Mouse (Mus musculus) spleen, adult 2 months (tissue): ENCODE measurements around the gene Plp2. TPM values are rescaled to one million over a fixed set of nuclear protein-coding genes. Genes with fewer than 3 reads are reported as not detected.

Source experiments
- DNase-seq, 2 experiments: peaks; one replicate each; pipeline versions ENCODE4 v3.0.0 to v3.0.0-alpha.2; 2012 to 2021; ENCODE audit warnings: low spot score in 2 of 2, low read depth in 1 of 2
- H3K27ac ChIP-seq: fragments of 200-500 bp; 2 replicates; pipeline ENCODE4 v1.5.1; 2012; ENCODE audit warnings: low read length, inconsistent platforms; ENCODE audit not compliant: insufficient read depth
- H3K27me3 ChIP-seq: fragments of 200-500 bp; 2 replicates; pipeline ENCODE4 v1.6.1; 2012; ENCODE audit warnings: mild to moderate bottlenecking, moderate library complexity, low read length, inconsistent platforms; ENCODE audit not compliant: control insufficient read depth, insufficient read depth
- H3K36me3 ChIP-seq: fragments of 200-500 bp; 2 replicates; pipeline ENCODE4 v1.6.1; 2012; ENCODE audit warnings: mild to moderate bottlenecking, low read length, inconsistent platforms; ENCODE audit not compliant: control insufficient read depth, insufficient read depth
- H3K4me1 ChIP-seq: fragments of 200-500 bp; 2 replicates; pipeline ENCODE4 v1.6.1; 2011; ENCODE audit warnings: inconsistent platforms; ENCODE audit not compliant: control insufficient read depth, insufficient read depth, insufficient read length
- H3K4me3 ChIP-seq: fragments of 200-500 bp; 2 replicates; pipeline ENCODE4 v1.5.1; 2011; ENCODE audit warnings: mild to moderate bottlenecking, inconsistent platforms; ENCODE audit not compliant: insufficient read depth, insufficient read length; ENCODE audit errors: extremely low read depth
- CTCF ChIP-seq: fragments of 200-500 bp; IDR thresholded peaks from 2 replicates; pipeline ENCODE4 v1.5.1; 2011; ENCODE audit warnings: mild to moderate bottlenecking, inconsistent platforms; ENCODE audit not compliant: insufficient read depth, insufficient read length, insufficient replicate concordance; ENCODE audit errors: extremely low read depth
- POLR2A ChIP-seq: fragments of 200-500 bp; IDR thresholded peaks from 2 replicates; pipeline ENCODE4 v1.6.1; 2011; ENCODE audit warnings: low read depth, low read length, inconsistent platforms
- WGBS: fragments of 180-500 bp; shearing (Covaris S2); methylation state at CpG from one replicate; pipeline ENCODE4 v1.1.7; 2018; 5-methylcytosine and 5-hydroxymethylcytosine counted together
- polyA plus RNA-seq: library from polyadenylated mRNA; depleted of rRNA; stranded (reverse); fragments of >200 nt; gene quantifications from 2 replicates; pipeline ENCODE4 v1.2.3, GENCODE M21; 2012

Plp2 gene
- polyA plus RNA-seq, 1 experiment: 90.0 TPM

DNA sequence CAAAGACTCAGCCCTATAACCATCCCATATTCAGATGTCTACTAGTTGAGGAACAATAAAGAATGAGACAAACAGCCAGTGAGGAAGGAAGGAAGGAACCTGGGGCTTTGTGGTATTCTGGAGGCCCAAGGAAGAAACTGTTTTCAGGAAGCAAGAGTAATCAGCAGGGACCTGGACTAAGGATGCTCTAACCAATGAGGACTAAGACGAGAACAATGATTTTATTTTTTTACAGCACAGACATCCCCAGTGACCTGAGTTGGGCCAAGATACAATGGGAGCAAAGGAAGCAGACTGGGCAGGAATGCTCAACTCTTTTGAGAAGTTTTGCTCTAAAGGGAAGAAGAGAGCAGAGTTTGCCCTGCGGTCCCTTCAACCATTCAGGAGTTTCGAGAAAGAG, 8.3 kb downstream of the Plp2 start:
- Histone ChIP-seq H3K36me3 (peaks cover 12% of the 10 kb centered on the region), H3K27ac (no peak overlapping the region), H3K4me3 (no peak overlapping the region), H3K27me3 (no peaks in the 10 kb centered on the region), H3K4me1 (peaks cover 6% of the 10 kb centered on the region)
- TF ChIP-seq CTCF (no peak), POLR2A (no peak)
- no peak for DNase-seq
- 70% methylated on average over 3 of the region's 3 CpGs for WGBS

DNA sequence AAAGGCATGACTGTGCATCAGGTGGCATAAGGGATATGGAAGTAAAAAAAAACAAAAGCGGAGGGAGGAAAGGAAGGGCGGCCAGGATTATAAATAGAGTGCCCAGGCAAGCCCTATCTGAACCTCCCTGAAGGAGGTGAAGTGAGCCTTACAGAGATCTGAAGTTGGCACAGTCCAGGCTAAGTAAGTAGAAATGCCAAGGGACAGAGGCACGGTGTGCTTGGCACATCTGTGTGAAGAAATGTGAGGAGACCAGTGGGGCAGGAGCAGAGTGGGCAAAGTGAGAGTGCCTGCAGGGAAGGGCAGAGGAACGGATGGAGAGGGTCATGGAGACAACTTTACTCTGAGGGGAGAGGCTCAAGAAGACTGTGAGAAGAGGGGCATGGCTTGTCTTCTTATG, 10.1 kb downstream of the Plp2 start:
- DNase-seq: no peak
- TF ChIP-seq CTCF (no peak), POLR2A (no peak)
- Histone ChIP-seq H3K27ac (no peak overlapping the region), H3K27me3 (no peaks in the 10 kb centered on the region), H3K4me1 (peaks cover 10% of the 10 kb centered on the region), H3K36me3 (peaks cover 2% of the 10 kb centered on the region), H3K4me3 (no peak overlapping the region)
- 84% methylated on average over 4 of the region's 4 CpGs for WGBS

DNA sequence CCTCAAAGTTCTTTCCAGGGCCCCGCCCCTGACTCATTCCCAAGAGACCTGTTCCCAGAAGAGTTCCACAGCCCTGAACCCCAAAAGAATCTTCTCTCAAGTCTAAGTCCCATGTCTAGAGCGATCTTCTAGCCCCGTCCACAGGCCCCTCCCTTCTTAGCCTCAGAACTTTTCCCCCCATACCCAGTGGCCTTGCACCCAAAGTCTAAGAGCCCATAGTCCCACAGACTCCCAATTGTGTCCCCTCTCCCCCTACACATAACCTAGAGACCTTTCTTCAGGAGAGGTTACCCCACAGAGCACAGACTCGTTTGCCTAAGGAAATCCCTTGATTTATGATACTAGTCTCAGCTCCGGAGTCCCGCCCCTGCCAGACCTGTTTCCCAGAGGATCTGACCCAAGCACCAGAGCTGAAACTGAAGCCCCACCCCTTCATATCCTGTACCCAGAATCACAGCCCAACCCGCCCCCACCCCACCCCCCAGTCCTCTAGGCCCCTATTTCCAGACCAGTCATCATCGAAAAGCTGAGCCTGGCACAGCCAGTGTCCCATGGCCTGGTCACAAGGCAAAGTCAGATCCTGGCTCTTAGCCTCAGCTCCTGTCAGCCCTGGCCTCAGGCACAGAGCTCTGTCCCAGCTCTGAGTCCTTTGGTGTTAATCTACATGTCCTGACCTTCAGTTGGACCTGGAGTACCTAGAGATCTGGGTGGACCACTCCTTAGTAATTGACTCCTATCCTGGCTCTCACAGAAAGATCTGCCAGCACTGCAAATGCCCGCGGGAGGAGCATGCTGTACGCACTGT, 12.2 kb downstream of the Plp2 start:
- TF ChIP-seq POLR2A (no peak), CTCF (no peak)
- H3K27ac ChIP-seq: no peak overlapping the region
- no peaks in the 10 kb centered on the region for H3K27me3 ChIP-seq
- 72% methylated on average over 11 of the region's 11 CpGs for WGBS
- DNase-seq: no peak
- no peaks in the 10 kb centered on the region for H3K36me3 ChIP-seq
- no peak overlapping the region for H3K4me3 ChIP-seq
- H3K4me1 ChIP-seq: peaks cover 10% of the 10 kb centered on the region

DNA sequence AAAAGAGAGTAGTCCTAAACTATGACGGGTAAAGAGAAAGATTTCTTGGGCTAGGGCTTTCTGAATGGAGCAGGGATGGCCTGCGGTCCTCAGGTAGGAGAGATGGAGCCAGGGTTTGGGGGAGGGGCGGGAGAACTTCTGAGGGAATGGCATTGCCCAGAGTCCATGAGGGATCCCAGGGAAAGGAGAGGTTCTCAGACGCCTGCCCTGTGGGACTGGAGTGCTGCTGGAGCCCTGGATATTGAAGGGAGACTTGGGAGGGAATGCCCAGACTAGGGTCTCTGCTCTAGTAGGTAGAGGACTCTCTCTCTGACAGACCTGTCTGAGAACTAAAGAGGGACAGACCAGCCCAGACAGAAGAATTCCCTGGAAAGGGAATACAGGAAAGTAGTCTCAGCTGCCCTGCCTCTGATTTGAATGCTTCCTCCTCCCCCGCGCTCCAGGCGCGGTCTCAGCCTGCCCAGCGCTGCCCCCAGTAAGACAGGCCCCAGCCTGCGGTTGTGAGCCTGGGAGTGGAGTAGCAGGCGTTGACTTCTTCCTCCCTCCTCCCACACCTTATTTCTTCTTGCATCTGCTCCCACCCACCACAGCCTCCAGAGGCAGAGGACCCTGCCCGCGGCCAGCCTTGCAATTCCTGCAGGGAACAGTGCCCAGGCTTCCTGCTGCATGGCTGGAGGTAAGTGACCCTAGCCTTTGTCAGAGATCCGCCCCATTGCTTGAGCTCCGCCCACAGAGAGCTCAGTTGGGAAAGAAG, 13.0 kb downstream of the Plp2 start:
- Histone ChIP-seq H3K4me3 (no peak overlapping the region; the same call in 1 of the 2 replicates), H3K36me3 (no peaks in the 10 kb centered on the region), H3K27me3 (no peaks in the 10 kb centered on the region), H3K4me1 (peaks cover 15% of the 10 kb centered on the region), H3K27ac (peak overlapping the region; percentile 4; the same call in 1 of the 2 replicates)
- 39% methylated on average over 15 of the region's 15 CpGs for WGBS
- DNase-seq: no peak
- TF ChIP-seq POLR2A (no peak), CTCF (no peak)

DNA sequence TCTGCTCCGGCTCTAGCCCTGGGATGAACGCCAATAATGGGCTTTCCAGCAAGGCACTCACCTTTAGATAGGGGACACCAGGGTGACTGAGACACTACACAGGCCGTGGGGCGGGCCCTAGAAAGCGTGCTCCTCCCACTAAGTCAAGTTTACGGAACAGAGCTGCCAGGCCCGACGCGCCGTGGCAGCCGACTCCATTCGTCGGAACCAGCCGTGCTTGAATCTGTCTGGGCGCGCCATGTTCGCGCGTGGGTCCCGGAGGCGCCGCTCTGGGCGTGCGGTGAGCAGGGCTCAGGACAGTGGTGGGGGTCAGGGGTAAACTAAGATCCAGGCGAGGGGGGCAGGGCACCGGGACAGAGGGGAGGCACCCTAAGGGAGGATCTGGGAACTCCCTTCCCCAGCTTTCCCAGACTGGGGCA, 14.0 kb downstream of the Plp2 start, which contains the start of gene Prickle3:
Gene Prickle3, plus strand, starts transcription at position 40 of the 419 bp plus-strand sequence.
- H3K4me3 ChIP-seq: peak within 1 kb of the TSS; percentile 76
- no peaks in the 10 kb centered on the region for H3K27me3 ChIP-seq
- whole genome bisulfite sequencing: 20% methylated on average over 26 of the region's 26 CpGs
- TF ChIP-seq POLR2A (peak; percentile 40), CTCF (no peak)
- H3K36me3 ChIP-seq: no peaks in the 10 kb centered on the region
- H3K4me1 ChIP-seq: peaks cover 16% of the 10 kb centered on the region
- peak in 1 of 2 experiments; percentile 51 for DNase-seq
- peak within 1 kb of the TSS; percentile 74 for H3K27ac ChIP-seq

DNA sequence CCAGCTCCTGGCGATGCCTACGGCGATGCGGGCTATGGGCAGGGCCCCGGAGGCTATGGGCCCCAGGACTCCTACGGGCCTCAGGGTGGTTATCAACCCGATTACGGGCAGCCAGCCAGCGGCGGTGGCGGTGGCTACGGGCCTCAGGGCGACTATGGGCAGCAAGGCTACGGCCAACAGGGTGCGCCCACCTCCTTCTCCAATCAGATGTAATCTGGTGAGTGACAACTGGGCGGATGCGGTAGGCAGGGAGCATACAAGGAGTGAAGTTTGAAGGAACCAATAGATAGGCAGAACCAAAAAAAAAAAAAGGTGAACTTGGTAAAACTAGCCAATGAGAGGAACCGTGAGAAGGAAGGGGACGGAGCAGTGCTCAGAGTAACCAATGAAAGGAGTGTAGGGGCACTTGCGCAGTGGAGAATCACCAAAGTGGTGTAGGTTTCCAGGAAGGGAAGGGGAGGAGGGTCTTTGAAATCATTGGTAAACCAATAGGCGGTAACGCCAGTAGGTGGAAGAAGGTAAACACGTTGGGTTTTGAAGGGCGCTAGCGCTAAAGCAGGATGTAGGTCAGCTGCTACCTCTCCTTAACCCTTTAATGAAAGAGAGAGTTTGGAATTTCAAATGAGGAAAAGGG, 22.4 kb downstream of the Plp2 start:
- H3K4me3 ChIP-seq: peak overlapping the region; percentile 60
- peaks cover 10% of the 10 kb centered on the region for H3K4me1 ChIP-seq
- peak overlapping the region; percentile 97 for H3K27ac ChIP-seq
- 30% methylated on average over 25 of the region's 25 CpGs for WGBS
- TF ChIP-seq CTCF: no peak
- peak; percentile 74 for TF ChIP-seq POLR2A
- H3K27me3 ChIP-seq: no peaks in the 10 kb centered on the region
- DNase-seq: peak; percentile 76 to 91
- H3K36me3 ChIP-seq: no peaks in the 10 kb centered on the region

DNA sequence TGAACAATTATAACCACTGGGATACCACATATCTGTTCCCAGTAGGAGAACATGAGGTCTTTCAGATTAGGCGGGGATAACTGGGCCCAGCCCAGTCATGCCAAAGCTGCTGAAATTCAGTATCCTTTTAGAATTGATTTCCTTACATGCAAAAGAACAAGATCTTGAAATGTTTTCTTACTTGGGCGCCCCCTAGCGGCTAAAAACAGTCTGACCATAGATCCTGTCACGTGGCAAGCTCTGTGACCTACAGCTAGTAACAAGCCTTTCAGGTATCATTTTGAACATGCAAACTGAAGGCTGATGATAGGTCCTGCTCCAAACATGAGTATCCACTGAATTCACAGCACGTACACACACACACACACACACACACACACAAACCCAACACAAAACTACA, 25.8 kb downstream of the Plp2 start:
- Histone ChIP-seq H3K27me3 (no peaks in the 10 kb centered on the region), H3K36me3 (no peaks in the 10 kb centered on the region), H3K4me3 (no peak overlapping the region), H3K27ac (no peak overlapping the region), H3K4me1 (peaks cover 4% of the 10 kb centered on the region)
- TF ChIP-seq CTCF (peak; percentile 7; the same call in 1 of the 2 replicates), POLR2A (no peak)
- DNase-seq: peak; percentile 66 to 73
- 15% methylated on average over 5 of the region's 5 CpGs for WGBS
